Mouse (Mus musculus) embryo, embryonic 11.5 days (tissue): Measurements from ENCODE around the gene Actc1.

Experiments used
- DNase-seq: peaks from one replicate; pipeline ENCODE4 v3.0.0-alpha.2; 2012; ENCODE audit warnings: low read depth, low spot score

Actc1 gene

GRCm38 (mm10) chr2:114050150-114050549, 3.2 kb downstream of the Actc1 start:
- DNase-seq: no peak

- DNase-seq: no peak
These were observed 4.0 kb downstream of the Actc1 start for GRCm38 (mm10) chr2:114049372-114049771.

- no peak for DNase-seq
These were observed 5.3 kb downstream of the Actc1 start for GRCm38 (mm10) chr2:114047960-114048611.

GRCm38 (mm10) chr2:114046151-114046664, 7.1 kb downstream of the Actc1 start:
- DNase-seq: no peak

GRCm38 (mm10) chr2:114037926-114038325, 15.4 kb downstream of the Actc1 start:
- DNase-seq: no peak

GRCm38 (mm10) chr2:114032259-114032658, 21.1 kb downstream of the Actc1 start:
- no peak for DNase-seq

GRCm38 (mm10) chr2:114023383-114023782, 30.0 kb downstream of the Actc1 start:
- DNase-seq: no peak

- DNase-seq: no peak
These were observed 33.2 kb downstream of the Actc1 start for GRCm38 (mm10) chr2:114020210-114020563.

- DNase-seq: no peak
These were observed 33.7 kb downstream of the Actc1 start for GRCm38 (mm10) chr2:114019474-114020209.

GRCm38 (mm10) chr2:114018136-114018535, 35.2 kb downstream of the Actc1 start:
- DNase-seq: no peak

- DNase-seq: no peak
These were observed 38.5 kb downstream of the Actc1 start for GRCm38 (mm10) chr2:114014839-114015238.

- no peak for DNase-seq
These were observed 39.5 kb downstream of the Actc1 start for GRCm38 (mm10) chr2:114013846-114014245.

GRCm38 (mm10) chr2:114013295-114013771, 40.0 kb downstream of the Actc1 start, which contains the start of gene Gjd2:
Gjd2 (minus strand) TSS chr2:114013619.
- DNase-seq: no peak

GRCm38 (mm10) chr2:114012749-114013211, 40.6 kb downstream of the Actc1 start:
- no peak for DNase-seq

- peak; percentile 61 for DNase-seq
These were observed 41.5 kb downstream of the Actc1 start for GRCm38 (mm10) chr2:114011838-114012237.

- DNase-seq: no peak
These were observed 45.0 kb downstream of the Actc1 start for GRCm38 (mm10) chr2:114008321-114008720.

- no peak for DNase-seq
These were observed 55.9 kb downstream of the Actc1 start for GRCm38 (mm10) chr2:113997484-113997883.
